Mouse (Mus musculus) stomach, embryonic 16.5 days (tissue): Measurements from ENCODE around the gene Pdk2. TPM values are rescaled to one million over a fixed set of nuclear protein-coding genes. Genes with fewer than 3 reads are reported as not detected.

ENCODE experiments used
- ATAC-seq: fragments of 200-750 bp; cut with Nextera tagmentation; 2 replicates; pipeline ENCODE4 v1.8.0; 2017; ENCODE audit warnings: moderate number of reproducible peaks, moderate TSS enrichment; ENCODE audit not compliant: insufficient read depth, low FRiP score
- H3K27ac ChIP-seq: fragments of 300-500 bp; sonication (generic); 2 replicates; pipeline ENCODE4 v1.5.1; 2014; ENCODE audit warnings: low read length
- H3K27me3 ChIP-seq: fragments of 300-500 bp; sonication (generic); 2 replicates; pipeline ENCODE4 v1.6.1; 2014; ENCODE audit warnings: low read length, control low read depth, mixed read lengths; ENCODE audit not compliant: control insufficient read depth, insufficient read depth
- H3K36me3 ChIP-seq: fragments of 300-500 bp; sonication (generic); 2 replicates; pipeline ENCODE4 v1.6.1; 2014; ENCODE audit warnings: low read length; ENCODE audit not compliant: control insufficient read depth, insufficient read depth
- H3K4me1 ChIP-seq: fragments of 300-500 bp; sonication (generic); 2 replicates; pipeline ENCODE4 v1.6.1; 2014; ENCODE audit warnings: low read length, control low read depth, mixed read lengths; ENCODE audit not compliant: control insufficient read depth, insufficient read depth
- H3K4me2 ChIP-seq: fragments of 300-500 bp; sonication (generic); 2 replicates; pipeline ENCODE4 v1.6.1; 2014; ENCODE audit warnings: low read depth, low read length, mixed read lengths
- H3K4me3 ChIP-seq: fragments of 300-500 bp; sonication (generic); replicated peaks from 2 replicates; pipeline ENCODE4 v1.5.1; 2014; ENCODE audit warnings: mild to moderate bottlenecking, low read length
- H3K9ac ChIP-seq: fragments of 300-500 bp; sonication (generic); 2 replicates; pipeline ENCODE4 v1.6.1; 2014; ENCODE audit warnings: low read length
- H3K9me3 ChIP-seq: fragments of 300-500 bp; sonication (generic); replicated peaks from 2 replicates; pipeline ENCODE4 v1.6.1; 2016; ENCODE audit warnings: low read length, control low read depth; ENCODE audit not compliant: control insufficient read depth
- WGBS: fragments of 180-500 bp; shearing (Covaris S2); extraction: QIAGEN DNeasy Blood & Tissue Kit; methylation state at CpG from one replicate; pipeline ENCODE4 v1.1.7; 2014; 5-methylcytosine and 5-hydroxymethylcytosine counted together
- polyA plus RNA-seq: library from polyadenylated mRNA; unstranded; fragments of >200 nt; fragmentation: Nextera tagmentation; extraction: Ambion mirVana; gene quantifications from 2 replicates; pipeline ENCODE4 v1.2.1, GENCODE M21; 2015

Pdk2 gene
- polyA plus RNA-seq, 1 experiment from 2014 or later, result 37.9 TPM

- peaks cover 32% of the 10 kb centered on the region for H3K4me1 ChIP-seq
- H3K36me3 ChIP-seq, result peaks cover 24% of the 10 kb centered on the region
- H3K27ac ChIP-seq, result no peak overlapping the region
- H3K9me3 ChIP-seq, result no peaks in the 10 kb centered on the region
- H3K4me3 ChIP-seq, result no peak overlapping the region
- no peak for ATAC-seq
- WGBS, result 77% methylated on average over 12 of the region's 12 CpGs
- H3K27me3 ChIP-seq, result no peaks in the 10 kb centered on the region
- H3K9ac ChIP-seq, result no peak overlapping the region
- no peak overlapping the region for H3K4me2 ChIP-seq
These were observed 36.8 kb downstream of the Pdk2 start for GRCm38 (mm10) chr11:95004136-95004936.

GRCm38 (mm10) chr11:95002705-95003104 lies 38.4 kb downstream of the Pdk2 start:
- H3K4me2 ChIP-seq, result no peak overlapping the region
- no peak overlapping the region for H3K9ac ChIP-seq
- no peak overlapping the region for H3K27ac ChIP-seq
- ATAC-seq, result no peak
- peaks cover 22% of the 10 kb centered on the region for H3K4me1 ChIP-seq
- H3K4me3 ChIP-seq, result no peak overlapping the region
- H3K9me3 ChIP-seq, result no peaks in the 10 kb centered on the region
- no peaks in the 10 kb centered on the region for H3K27me3 ChIP-seq
- WGBS, result 91% methylated on average over 8 of the region's 8 CpGs
- H3K36me3 ChIP-seq, result peaks cover 24% of the 10 kb centered on the region

- peaks cover 29% of the 10 kb centered on the region for H3K36me3 ChIP-seq
- H3K27me3 ChIP-seq, result no peaks in the 10 kb centered on the region
- H3K4me3 ChIP-seq, result no peak overlapping the region
- WGBS, result 89% methylated on average over 21 of the region's 21 CpGs
- H3K4me2 ChIP-seq, result no peak overlapping the region
- H3K9ac ChIP-seq, result no peak overlapping the region
- H3K27ac ChIP-seq, result no peak overlapping the region
- H3K9me3 ChIP-seq, result no peaks in the 10 kb centered on the region
- ATAC-seq, result no peak
- H3K4me1 ChIP-seq, result peaks cover 13% of the 10 kb centered on the region
These were observed 39.4 kb downstream of the Pdk2 start for GRCm38 (mm10) chr11:95001584-95002347.

- H3K4me1 ChIP-seq, result peaks cover 13% of the 10 kb centered on the region
- ATAC-seq, result peak; percentile 41; the same call in 1 of the 2 replicates
- H3K9ac ChIP-seq, result 0 out of 2 replicates have a peak overlapping the region, but pooled peaks have one; percentile 1
- peaks cover 29% of the 10 kb centered on the region for H3K36me3 ChIP-seq
- no peaks in the 10 kb centered on the region for H3K27me3 ChIP-seq
- H3K27ac ChIP-seq, result peak overlapping the region; percentile 4
- WGBS, result 2% methylated on average over 8 of the region's 8 CpGs
- H3K9me3 ChIP-seq, result no peaks in the 10 kb centered on the region
- H3K4me3 ChIP-seq, result no peak overlapping the region
- H3K4me2 ChIP-seq, result no peak overlapping the region
These were observed 40.1 kb downstream of the Pdk2 start for GRCm38 (mm10) chr11:95001058-95001457.

- no peak overlapping the region for H3K4me3 ChIP-seq
- no peak overlapping the region for H3K4me2 ChIP-seq
- H3K9me3 ChIP-seq, result no peaks in the 10 kb centered on the region
- H3K9ac ChIP-seq, result 0 out of 2 replicates have a peak overlapping the region, but pooled peaks have one; percentile 1
- no peaks in the 10 kb centered on the region for H3K27me3 ChIP-seq
- ATAC-seq, result no peak
- peaks cover 17% of the 10 kb centered on the region for H3K4me1 ChIP-seq
- H3K27ac ChIP-seq, result peak overlapping the region; percentile 4
- H3K36me3 ChIP-seq, result peaks cover 26% of the 10 kb centered on the region
- 31% methylated on average over 4 of the region's 4 CpGs for WGBS
These were observed 40.6 kb downstream of the Pdk2 start for GRCm38 (mm10) chr11:95000548-95000947.

GRCm38 (mm10) chr11:95000128-95000527 lies 41.0 kb downstream of the Pdk2 start:
- 64% methylated on average over 8 of the region's 8 CpGs for WGBS
- no peak overlapping the region for H3K4me3 ChIP-seq
- H3K27ac ChIP-seq, result peak overlapping the region; percentile 4; the same call in 1 of the 2 replicates
- peaks cover 21% of the 10 kb centered on the region for H3K4me1 ChIP-seq
- H3K36me3 ChIP-seq, result peaks cover 22% of the 10 kb centered on the region
- H3K9me3 ChIP-seq, result no peaks in the 10 kb centered on the region
- ATAC-seq, result no peak
- no peak overlapping the region for H3K4me2 ChIP-seq
- H3K27me3 ChIP-seq, result no peaks in the 10 kb centered on the region
- 0 out of 2 replicates have a peak overlapping the region, but pooled peaks have one; percentile 1 for H3K9ac ChIP-seq

- Histone ChIP-seq H3K9me3 (no peaks in the 10 kb centered on the region), H3K27me3 (no peaks in the 10 kb centered on the region), H3K4me1 (peaks cover 41% of the 10 kb centered on the region), H3K4me2 (no peak overlapping the region), H3K36me3 (peaks cover 18% of the 10 kb centered on the region), H3K9ac (no peak overlapping the region), H3K27ac (no peak overlapping the region), H3K4me3 (no peak overlapping the region)
- no peak for ATAC-seq
- 72% methylated on average over 16 of the region's 16 CpGs for WGBS
These were observed 43.1 kb downstream of the Pdk2 start for GRCm38 (mm10) chr11:94998041-94998531.

- 43% methylated on average over 5 of the region's 5 CpGs for WGBS
- H3K4me1 ChIP-seq, result peaks cover 45% of the 10 kb centered on the region
- H3K36me3 ChIP-seq, result peaks cover 14% of the 10 kb centered on the region
- ATAC-seq, result peak; percentile 42
- no peak overlapping the region for H3K4me2 ChIP-seq
- no peak overlapping the region for H3K4me3 ChIP-seq
- H3K9me3 ChIP-seq, result no peaks in the 10 kb centered on the region
- H3K27ac ChIP-seq, result no peak overlapping the region
- H3K9ac ChIP-seq, result no peak overlapping the region
- no peaks in the 10 kb centered on the region for H3K27me3 ChIP-seq
These were observed 43.6 kb downstream of the Pdk2 start for GRCm38 (mm10) chr11:94997596-94997995.

GRCm38 (mm10) chr11:94996984-94997383 lies 44.2 kb downstream of the Pdk2 start:
- H3K36me3 ChIP-seq, result peaks cover 10% of the 10 kb centered on the region
- no peaks in the 10 kb centered on the region for H3K27me3 ChIP-seq
- H3K4me3 ChIP-seq, result no peak overlapping the region
- H3K27ac ChIP-seq, result no peak overlapping the region
- no peak for ATAC-seq
- peaks cover 48% of the 10 kb centered on the region for H3K4me1 ChIP-seq
- H3K9ac ChIP-seq, result no peak overlapping the region
- H3K9me3 ChIP-seq, result no peaks in the 10 kb centered on the region
- 91% methylated on average over 6 of the region's 6 CpGs for WGBS
- H3K4me2 ChIP-seq, result no peak overlapping the region
